In genomic region chr5:34951161-34951834, GRCm38 (mm10) we compare ENCODE assay signal across 7 mouse cellular contexts. TPM values are rescaled to one million over a fixed set of nuclear protein-coding genes. Genes with fewer than 3 reads are reported as not detected.
A peak's percentile ranks its signal among the peaks of the same experiment; 100 is the strongest.
DNase-seq lines count a peak whose midpoint lies in the region; ATAC-seq lines count a peak whose summit lies in the region.

No protein-coding gene starts in this region.

- DNase-seq in neural tube, embryonic 11.5 days (ENCODE audit: low spot score): no peak
- no peak for DNase-seq in neural tube, embryonic 10.5 days (ENCODE audit: extremely low spot score, low spot score)
- DNase-seq in gastrocnemius, postnatal 36 days: peak; percentile 36 to 43
- peak; percentile 50 to 61 for DNase-seq in kidney, adult 8-10 months
- DNase-seq in urinary bladder, adult 18-20 months (ENCODE audit: low spot score in 2 of 2): no peak
- no peak for DNase-seq in right cerebral cortex, postnatal 36 days (ENCODE audit: low spot score in 2 of 2)

- H3K4me1 ChIP-seq in neural tube, embryonic 11.5 days (ENCODE audit: control insufficient read depth, insufficient read depth, low read length): peaks cover 16% of the 10 kb centered on the region
- peaks cover 43% of the 10 kb centered on the region for H3K4me1 ChIP-seq in midbrain, embryonic 15.5 days

- WGBS in neural tube, embryonic 11.5 days: 93% methylated on average over 8 of the region's 8 CpGs
- WGBS in midbrain, embryonic 15.5 days: 89% methylated on average over 8 of the region's 8 CpGs

- peak overlapping the region; percentile 68; the same call in 1 of the 2 replicates for H3K4me2 ChIP-seq in neural tube, embryonic 11.5 days (ENCODE audit: low read depth)
- H3K4me2 ChIP-seq in midbrain, embryonic 15.5 days: peak overlapping the region; percentile 74

- no peak overlapping the region for H3K27ac ChIP-seq in neural tube, embryonic 11.5 days (ENCODE audit: low read depth, low read length)
- H3K27ac ChIP-seq in midbrain, embryonic 15.5 days: no peak overlapping the region; the same call in 1 of the 2 replicates

- intact Hi-C loops in gastrocnemius, postnatal 36 days (cut with DNase I): no loop called here

- peak overlapping the region; percentile 91 for H3K9ac ChIP-seq in neural tube, embryonic 11.5 days (ENCODE audit: low read length)
- H3K9ac ChIP-seq in midbrain, embryonic 15.5 days: no peak overlapping the region

- peak overlapping the region; percentile 79 for H3K4me3 ChIP-seq in neural tube, embryonic 11.5 days (ENCODE audit: low read depth, low read length)
- peak overlapping the region; percentile 80; the same call in 1 of the 2 replicates for H3K4me3 ChIP-seq in midbrain, embryonic 15.5 days

- H3K27me3 ChIP-seq in neural tube, embryonic 11.5 days (ENCODE audit: control insufficient read depth, insufficient read depth, low read length): no peaks in the 10 kb centered on the region
- H3K27me3 ChIP-seq in midbrain, embryonic 15.5 days (replicated peaks): no peaks in the 10 kb centered on the region

- H3K36me3 ChIP-seq in neural tube, embryonic 11.5 days (ENCODE audit: control insufficient read depth, insufficient read depth, low read length): no peaks in the 10 kb centered on the region; the same call in 1 of the 2 replicates
- no peaks in the 10 kb centered on the region for H3K36me3 ChIP-seq in midbrain, embryonic 15.5 days (replicated peaks)

- no peak for ATAC-seq in neural tube, embryonic 11.5 days (ENCODE audit: insufficient read depth, low FRiP score, low TSS enrichment)
- ATAC-seq in midbrain, embryonic 15.5 days (replicated peaks): no peak

- H3K9me3 ChIP-seq in neural tube, embryonic 11.5 days (ENCODE audit: control insufficient read depth, low read length): no peaks in the 10 kb centered on the region
- no peaks in the 10 kb centered on the region for H3K9me3 ChIP-seq in midbrain, embryonic 15.5 days

RNA-seq across cellular contexts. Expression of gene Rgs12, which starts 2.1 kb away (rescaled TPM):
- 39.5 and 40.3 TPM in 2 replicates for polyA plus RNA-seq in neural tube, embryonic 11.5 days (2014; fragmentation: Nextera tagmentation; extraction: Ambion mirVana)
- total RNA-seq in gastrocnemius, postnatal 36 days (2021): 1 to 10 TPM; 2.5 to 3.8 TPM
- 52.7 and 60.1 TPM in 2 replicates for polyA plus RNA-seq in midbrain, embryonic 15.5 days (2015; fragmentation: Nextera tagmentation; extraction: Ambion mirVana)

RNA-seq across cellular contexts. Expression of gene Msantd1, which starts 43.5 kb away (rescaled TPM):
- polyA plus RNA-seq in neural tube, embryonic 11.5 days (2014; fragmentation: Nextera tagmentation; extraction: Ambion mirVana): 1.9 and 2.9 TPM in 2 replicates
- under 1 TPM; 0.13 to 0.49 TPM for total RNA-seq in gastrocnemius, postnatal 36 days (2021)
- polyA plus RNA-seq in midbrain, embryonic 15.5 days (2015; fragmentation: Nextera tagmentation; extraction: Ambion mirVana): 6.5 and 6.8 TPM in 2 replicates

Comparison
In these comparisons a context has a peak if more than half of its experiments do, and no peak if none do; other contexts are left out.
1. DNase-seq: peak in gastrocnemius, postnatal 36 days (2 of 2) and kidney, adult 8-10 months (2 of 2); none in neural tube, embryonic 11.5 days (single experiment), neural tube, embryonic 10.5 days (single experiment), urinary bladder, adult 18-20 months (0 of 2) and right cerebral cortex, postnatal 36 days (0 of 2).